Mouse (Mus musculus) left cerebral cortex, postnatal 36 days (tissue): ENCODE results near the gene Fabp7. TPM values are rescaled to one million over a fixed set of nuclear protein-coding genes. Genes with fewer than 3 reads are reported as not detected.

Experiments
- DNase-seq, 2 experiments: peaks; one replicate each; pipeline ENCODE4 v3.0.0; 2021 to 2022; ENCODE audit warnings: low spot score in 2 of 2, mixed read lengths in 1 of 2
- intact Hi-C: fragments of 180-260 bp; cut with DNase I; formaldehyde crosslinking; loops from one replicate; pipeline ENCODE4 v1.15.1; 2025
- total RNA-seq, 2 experiments: library from RNA; stranded (reverse); gene quantifications; 2 replicates each; pipeline ENCODE4 v1.2.3; 2021

Gene Fabp7
- total RNA-seq, result 10 to 100 TPM; 44.4 to 50.3 TPM

- intact Hi-C loops, result no loop called here
- DNase-seq, result no peak
These were observed at the start of gene Fabp7 for GRCm38 (mm10) chr10:57784876-57785150. Gene Fabp7, plus strand, starts transcription at chr10:57784881.

- intact Hi-C loops, result loop anchor here (5.0 to 10.0 kb wide), 2 partner anchors 57 to 514 kb away; partner anchors contain the start of gene Gcc2
- DNase-seq, result no peak
These were observed 43.9 kb upstream of the Fabp7 start for GRCm38 (mm10) chr10:57740733-57741132.

GRCm38 (mm10) chr10:57741351-57741750, 43.3 kb upstream of the Fabp7 start:
- intact Hi-C loops, result loop anchor here (5.0 to 10.0 kb wide), 2 partner anchors 56 to 513 kb away; partner anchors contain the start of gene Gcc2
- DNase-seq, result no peak

- intact Hi-C loops, result loop anchor here (1.0 to 10.0 kb wide), 3 partner anchors 54 to 512 kb away; partner anchors contain the start of gene Gcc2
- no peak for DNase-seq
These were observed 41.6 kb upstream of the Fabp7 start for GRCm38 (mm10) chr10:57743045-57743444.

GRCm38 (mm10) chr10:57743606-57744016, 41.1 kb upstream of the Fabp7 start:
- intact Hi-C loops, result loop anchor here (1.0 to 10.0 kb wide), 3 partner anchors 54 to 511 kb away; partner anchors contain the start of gene Gcc2
- peak; percentile 31 to 51 for DNase-seq

GRCm38 (mm10) chr10:57744128-57744765, 40.4 kb upstream of the Fabp7 start:
- intact Hi-C loops, result loop anchor here (5.0 to 10.0 kb wide), 2 partner anchors 53 to 511 kb away; partner anchors contain the start of gene Gcc2
- no peak for DNase-seq

- DNase-seq, result no peak
- intact Hi-C loops, result loop anchor here (10.0 kb wide), 1 partner anchor 509 kb away; the partner anchor contains the start of gene Gcc2
These were observed 39.2 kb upstream of the Fabp7 start for GRCm38 (mm10) chr10:57745452-57745851.

- intact Hi-C loops, result loop anchor here (10.0 kb wide), 1 partner anchor 508 kb away; the partner anchor contains the start of gene Gcc2
- no peak for DNase-seq
These were observed 37.6 kb upstream of the Fabp7 start for GRCm38 (mm10) chr10:57747127-57747526.

GRCm38 (mm10) chr10:57753343-57753742, 31.3 kb upstream of the Fabp7 start:
- intact Hi-C loops, result no loop called here
- no peak for DNase-seq

GRCm38 (mm10) chr10:57755201-57755736, 29.4 kb upstream of the Fabp7 start:
- intact Hi-C loops, result no loop called here
- DNase-seq, result no peak

- DNase-seq, result no peak
- intact Hi-C loops, result no loop called here
These were observed 25.7 kb upstream of the Fabp7 start for GRCm38 (mm10) chr10:57758999-57759398.

GRCm38 (mm10) chr10:57760694-57761093, 24.0 kb upstream of the Fabp7 start:
- DNase-seq, result no peak
- intact Hi-C loops, result no loop called here

- no peak for DNase-seq
These were observed 21.6 kb upstream of the Fabp7 start for GRCm38 (mm10) chr10:57763044-57763443.

GRCm38 (mm10) chr10:57783289-57784130, 1.2 kb upstream of the Fabp7 start:
- intact Hi-C loops, result no loop called here
- DNase-seq, result peak; percentile 37 to 41

More at GRCm38 (mm10) chr10:57763044-57763443, 21.6 kb upstream of the Fabp7 start:
- intact Hi-C loops, result no loop called here

- peak; percentile 36 to 56 for DNase-seq
- intact Hi-C loops, result no loop called here
These were observed 378 bp upstream of the Fabp7 start for GRCm38 (mm10) chr10:57784131-57784875.

GRCm38 (mm10) chr10:57785552-57785951, 871 bp downstream of the Fabp7 start:
- intact Hi-C loops, result no loop called here
- DNase-seq, result no peak

- DNase-seq, result no peak
- intact Hi-C loops, result no loop called here
These were observed 8.3 kb downstream of the Fabp7 start for GRCm38 (mm10) chr10:57792957-57793356.

GRCm38 (mm10) chr10:57794018-57794417, 9.3 kb downstream of the Fabp7 start, which contains the start of gene Smpdl3a:
Gene Smpdl3a, plus strand, starts transcription at chr10:57794335.
- no peak for DNase-seq
- intact Hi-C loops, result no loop called here
